Mouse (Mus musculus) urinary bladder, postnatal 14 days (tissue): Measurements from ENCODE around the gene Scand1.

Source experiments
- DNase-seq: peaks from one replicate; pipeline ENCODE4 v3.0.0; 2021; ENCODE audit warnings: low spot score

The Scand1 gene

GRCm38 (mm10) chr2:156307261-156307660 lies 5.2 kb downstream of the Scand1 start:
- DNase-seq = peak; percentile 41

- no peak for DNase-seq
Observed at GRCm38 (mm10) chr2:156305818-156306217, 6.7 kb downstream of the Scand1 start.

DNA sequence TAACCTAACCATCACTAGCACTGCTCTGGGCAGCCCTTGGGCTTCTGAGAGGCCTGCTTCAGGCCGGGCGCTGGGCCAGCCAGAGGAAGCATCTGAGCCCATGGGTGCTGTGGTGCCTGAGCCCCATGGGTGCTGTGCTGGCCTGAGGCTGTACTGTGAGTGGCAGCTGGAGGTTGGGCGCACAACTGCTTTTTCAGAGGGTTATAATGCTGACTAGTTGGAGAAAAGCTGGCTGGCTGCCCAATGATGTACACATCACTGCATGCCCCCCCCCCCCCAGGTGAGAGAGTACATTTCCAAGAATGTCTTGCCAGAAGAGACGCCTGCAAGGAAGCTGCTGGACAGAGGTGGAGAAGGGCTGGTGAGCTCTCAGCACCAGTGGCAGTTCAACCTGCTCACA lies 8.2 kb downstream of the Scand1 start:
- no peak for DNase-seq

GRCm38 (mm10) chr2:156302063-156302462 lies 10.4 kb downstream of the Scand1 start:
- no peak for DNase-seq

- no peak for DNase-seq
Observed at GRCm38 (mm10) chr2:156298458-156298857, 14.0 kb downstream of the Scand1 start.

- peak; percentile 22 for DNase-seq
Observed at GRCm38 (mm10) chr2:156297653-156298052, 14.9 kb downstream of the Scand1 start.

DNA sequence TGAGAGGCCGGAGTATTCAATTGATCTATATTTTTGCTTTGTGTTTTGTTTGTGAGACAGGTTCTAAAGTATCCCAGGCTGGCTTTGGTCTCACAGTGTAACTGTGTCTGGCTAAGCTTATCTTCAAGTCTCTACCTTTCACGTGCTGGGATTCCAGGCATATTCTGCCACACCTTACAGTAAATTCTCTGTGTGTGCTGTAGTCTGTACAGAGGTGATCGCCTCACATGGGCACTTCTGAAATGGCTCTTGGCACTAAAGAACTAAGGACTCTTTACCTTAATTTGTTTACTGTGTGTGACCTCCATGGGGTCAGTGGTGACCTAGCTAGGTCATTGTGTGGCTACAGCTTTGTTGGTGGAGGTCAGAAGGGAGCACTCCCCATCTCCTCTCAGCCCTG lies 16.3 kb downstream of the Scand1 start:
- peak; percentile 21 for DNase-seq

GRCm38 (mm10) chr2:156295601-156296063 lies 16.9 kb downstream of the Scand1 start:
- peak; percentile 26 for DNase-seq

DNA sequence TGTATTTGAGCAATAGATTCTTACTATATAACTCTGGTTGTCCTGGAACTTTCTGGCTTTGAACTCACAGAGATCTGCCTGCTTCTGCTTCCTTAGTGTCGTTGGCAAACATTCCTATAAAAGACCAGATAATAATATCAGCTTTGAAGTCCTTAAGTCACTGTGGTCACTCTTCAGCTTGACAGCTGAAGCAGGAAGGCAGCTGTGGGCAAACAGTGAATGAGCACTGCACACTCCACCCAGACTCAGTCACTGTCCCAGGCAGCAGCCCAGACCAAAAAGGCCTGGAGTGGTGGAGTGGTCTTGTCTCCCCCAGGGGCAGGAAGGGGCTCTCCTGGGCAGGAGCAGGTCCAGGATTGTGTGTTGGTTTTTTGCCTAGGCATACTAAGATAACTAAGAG lies 20.5 kb downstream of the Scand1 start:
- no peak for DNase-seq

DNA sequence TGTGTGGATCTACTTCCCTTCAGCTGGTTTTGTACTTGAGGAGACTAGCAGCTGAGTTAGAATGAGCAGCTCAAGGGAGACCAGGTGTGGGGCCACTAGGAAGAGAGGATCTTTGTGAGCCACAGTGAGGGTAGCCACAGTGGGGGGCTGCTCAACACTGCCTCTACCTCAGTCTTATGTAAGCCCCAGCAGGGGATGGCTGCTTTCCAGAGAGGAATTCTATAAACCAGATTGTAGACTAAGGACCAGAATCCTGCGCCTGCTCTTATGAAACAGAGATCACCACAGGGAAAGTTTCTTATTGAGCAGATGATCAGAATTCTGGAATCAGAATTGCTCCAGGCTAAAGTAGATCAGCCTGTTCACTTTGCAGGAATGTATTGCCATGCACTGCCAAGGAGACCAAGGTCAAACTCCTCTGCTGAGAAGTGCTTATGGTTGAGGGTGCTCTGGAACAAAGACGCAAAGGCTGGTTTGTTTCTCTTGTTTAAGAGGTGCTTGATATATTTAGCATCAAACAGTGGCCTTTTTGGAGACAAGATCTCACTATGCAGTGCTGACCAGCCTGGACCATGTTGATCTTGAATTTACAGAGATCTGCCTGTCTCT lies 22.8 kb downstream of the Scand1 start:
- no peak for DNase-seq

- no peak for DNase-seq
Observed at GRCm38 (mm10) chr2:156288222-156288621, 24.3 kb downstream of the Scand1 start.

DNA sequence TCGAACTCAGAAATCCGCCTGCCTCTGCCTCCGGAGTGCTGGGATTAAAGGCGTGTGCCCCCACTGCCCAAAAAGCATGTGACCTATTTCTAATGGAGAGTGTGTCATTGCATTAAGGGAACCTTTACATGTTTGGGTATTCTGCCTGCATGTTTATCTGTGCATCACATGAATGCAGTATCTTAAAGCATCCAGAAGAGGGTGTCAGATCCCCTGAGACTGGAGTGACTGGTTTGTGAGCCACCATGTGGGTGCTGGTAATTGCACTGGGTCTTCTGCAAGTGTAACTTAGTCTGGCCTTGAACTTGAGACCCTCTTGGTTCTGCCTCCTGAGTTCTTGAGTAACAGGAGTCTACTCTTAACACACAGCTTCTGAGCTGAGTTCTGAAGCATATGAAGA lies 25.8 kb downstream of the Scand1 start:
- no peak for DNase-seq

DNA sequence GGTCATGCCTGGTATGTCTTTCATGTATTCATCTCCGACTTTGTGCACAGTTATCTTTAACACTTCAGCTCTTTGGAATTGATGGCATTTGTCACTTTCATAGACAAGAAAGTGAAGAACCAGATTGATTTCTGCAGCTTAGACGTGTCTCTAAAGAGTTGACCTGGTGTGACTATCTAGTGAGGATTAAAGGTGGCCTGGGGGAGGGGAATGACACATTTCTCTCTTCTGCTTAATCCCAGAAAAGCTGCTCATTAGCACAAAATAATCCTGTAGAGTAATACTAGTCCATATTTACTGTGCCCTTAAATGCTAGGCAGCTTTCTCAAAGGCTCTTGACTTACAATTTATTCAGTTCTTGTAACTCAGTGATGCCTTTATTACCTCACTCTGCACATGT lies 27.3 kb downstream of the Scand1 start:
- no peak for DNase-seq

- no peak for DNase-seq
Observed at GRCm38 (mm10) chr2:156281227-156281626, 31.3 kb downstream of the Scand1 start.

- DNase-seq = peak; percentile 84
Observed at GRCm38 (mm10) chr2:156278226-156279017, 34.1 kb downstream of the Scand1 start.

GRCm38 (mm10) chr2:156272553-156272952 lies 40.0 kb downstream of the Scand1 start:
- no peak for DNase-seq

GRCm38 (mm10) chr2:156267636-156268035 lies 44.9 kb downstream of the Scand1 start:
- DNase-seq = no peak

GRCm38 (mm10) chr2:156263204-156263893 lies 49.2 kb downstream of the Scand1 start:
- DNase-seq = no peak
